Mouse (Mus musculus): ENCODE measurements around the gene Lyzl4.
"Not testable (repeated sequence)": the region's sequence is repeated elsewhere in the genome, so short reads cannot be mapped to it uniquely, and the experiment has no call there.

Lyzl4 gene

GRCm38 (mm10) chr9:121600201-121600860 is 41.6 kb downstream of the Lyzl4 start:
- DNase-seq: peak; percentile 56

GRCm38 (mm10) chr9:121599551-121599950 is 42.3 kb downstream of the Lyzl4 start:
- no peak for DNase-seq

- no peak for DNase-seq
Measured at GRCm38 (mm10) chr9:121598106-121598505, 43.8 kb downstream of the Lyzl4 start.

GRCm38 (mm10) chr9:121594771-121595170 is 47.1 kb downstream of the Lyzl4 start:
- no peak for DNase-seq

GRCm38 (mm10) chr9:121593768-121594167 is 48.1 kb downstream of the Lyzl4 start:
- DNase-seq: not testable (repeated sequence)

- no peak for DNase-seq
Measured at GRCm38 (mm10) chr9:121592948-121593550, 48.8 kb downstream of the Lyzl4 start.

- DNase-seq: no peak
Measured at GRCm38 (mm10) chr9:121589533-121589932, 52.4 kb downstream of the Lyzl4 start.

GRCm38 (mm10) chr9:121574380-121574779 is 67.5 kb downstream of the Lyzl4 start:
- no peak for DNase-seq

GRCm38 (mm10) chr9:121568451-121568850 is 73.4 kb downstream of the Lyzl4 start:
- DNase-seq: no peak

GRCm38 (mm10) chr9:121566387-121566786 is 75.5 kb downstream of the Lyzl4 start:
- no peak for DNase-seq

- no peak for DNase-seq
Measured at GRCm38 (mm10) chr9:121563276-121563675, 78.6 kb downstream of the Lyzl4 start.

GRCm38 (mm10) chr9:121560515-121560914 is 81.4 kb downstream of the Lyzl4 start:
- no peak for DNase-seq

GRCm38 (mm10) chr9:121558167-121558566 is 83.7 kb downstream of the Lyzl4 start:
- DNase-seq: no peak

- DNase-seq: peak; percentile 61
Measured at GRCm38 (mm10) chr9:121556913-121557312, 85.0 kb downstream of the Lyzl4 start.

- peak; percentile 69 for DNase-seq
Measured at GRCm38 (mm10) chr9:121555395-121556000, 86.4 kb downstream of the Lyzl4 start.

GRCm38 (mm10) chr9:121553643-121554042 is 88.3 kb downstream of the Lyzl4 start:
- no peak for DNase-seq

- no peak for DNase-seq
Measured at GRCm38 (mm10) chr9:121550327-121550771, 91.5 kb downstream of the Lyzl4 start.

- no peak for DNase-seq
Measured at GRCm38 (mm10) chr9:121549444-121549843, 92.5 kb downstream of the Lyzl4 start.

GRCm38 (mm10) chr9:121549010-121549409 is 92.9 kb downstream of the Lyzl4 start:
- DNase-seq: no peak

- no peak for DNase-seq
Measured at GRCm38 (mm10) chr9:121547431-121547830, 94.5 kb downstream of the Lyzl4 start.

- no peak for DNase-seq
Measured at GRCm38 (mm10) chr9:121541530-121541929, 100.4 kb downstream of the Lyzl4 start.

- DNase-seq: no peak
Measured at GRCm38 (mm10) chr9:121532626-121533025, 109.3 kb downstream of the Lyzl4 start.

- DNase-seq: no peak
Measured at GRCm38 (mm10) chr9:121528605-121529357, 113.1 kb downstream of the Lyzl4 start.

Measured in right cerebral cortex, postnatal 25 days (tissue).